Mouse (Mus musculus) testis, adult 2 months (tissue): ENCODE results near the gene Nlrc5. TPM values are rescaled to one million over a fixed set of nuclear protein-coding genes. Genes with fewer than 3 reads are reported as not detected.

Experiments
- H3K27ac ChIP-seq: fragments of 200-500 bp; 2 replicates; pipeline ENCODE4 v1.5.1; 2012; ENCODE audit warnings: low read depth, low read length; ENCODE audit not compliant: control insufficient read depth, insufficient read depth
- H3K27me3 ChIP-seq: fragments of 200-500 bp; 2 replicates; pipeline ENCODE4 v1.6.1; 2012; ENCODE audit warnings: mild to moderate bottlenecking, low read length, moderate library complexity; ENCODE audit not compliant: control insufficient read depth, insufficient read depth
- H3K36me3 ChIP-seq: fragments of 200-500 bp; 2 replicates; pipeline ENCODE4 v1.6.1; 2012; ENCODE audit warnings: mild to moderate bottlenecking, low read length; ENCODE audit not compliant: control insufficient read depth, insufficient read depth
- H3K4me1 ChIP-seq: fragments of 200-500 bp; 2 replicates; pipeline ENCODE4 v1.6.1; 2012; ENCODE audit warnings: low read length; ENCODE audit not compliant: control insufficient read depth, insufficient read depth
- H3K4me3 ChIP-seq: fragments of 200-500 bp; 2 replicates; pipeline ENCODE4 v1.5.1; 2012; ENCODE audit warnings: low read depth, mild to moderate bottlenecking, low read length, moderate library complexity, mixed read lengths; ENCODE audit not compliant: control insufficient read depth
- CTCF ChIP-seq: fragments of 200-500 bp; IDR thresholded peaks from 2 replicates; pipeline ENCODE4 v1.5.1; 2012; ENCODE audit warnings: low read depth, mild to moderate bottlenecking, inconsistent platforms, low read length, moderate library complexity; ENCODE audit not compliant: control insufficient read depth, insufficient read depth, insufficient replicate concordance
- POLR2A ChIP-seq: fragments of 200-500 bp; IDR thresholded peaks from 2 replicates; pipeline ENCODE4 v1.6.1; 2012; ENCODE audit warnings: low read depth, mild to moderate bottlenecking, inconsistent platforms, low read length, moderate library complexity; ENCODE audit not compliant: control insufficient read depth
- polyA plus RNA-seq: library from polyadenylated mRNA; depleted of rRNA; stranded (reverse); fragments of >200 nt; gene quantifications from 2 replicates; pipeline ENCODE4 v1.2.3, GENCODE M21; 2012

The Nlrc5 gene
- polyA plus RNA-seq, 1 experiment, result 7.3 TPM

- Histone ChIP-seq H3K4me3 (no peak overlapping the region), H3K27me3 (no peaks in the 10 kb centered on the region), H3K4me1 (no peaks in the 10 kb centered on the region), H3K36me3 (no peaks in the 10 kb centered on the region), H3K27ac (no peak overlapping the region)
- TF ChIP-seq CTCF (no peak), POLR2A (no peak)
These were observed 37.1 kb downstream of the Nlrc5 start for GRCm38 (mm10) chr8:94471281-94471680.

DNA sequence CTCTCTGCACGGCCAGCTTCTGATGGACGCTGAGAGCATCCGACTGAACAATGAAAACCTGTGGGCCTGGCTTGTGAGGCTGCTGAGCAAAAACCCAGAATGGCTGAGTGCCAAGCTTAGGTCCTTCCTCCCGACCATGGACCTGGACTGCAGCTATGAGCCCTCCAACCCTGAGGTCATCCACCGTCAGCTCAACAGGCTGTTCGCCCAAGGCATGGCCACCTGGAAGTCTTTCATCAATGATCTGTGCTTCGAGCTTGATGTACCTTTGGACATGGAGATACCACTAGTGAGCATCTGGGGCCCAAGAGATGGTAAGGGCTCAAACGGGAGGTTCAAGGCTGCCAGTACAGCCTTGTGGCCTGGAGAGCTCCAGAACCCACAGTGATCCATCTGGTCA, 38.6 kb downstream of the Nlrc5 start:
- Histone ChIP-seq H3K4me1 (no peaks in the 10 kb centered on the region), H3K27me3 (no peaks in the 10 kb centered on the region), H3K36me3 (no peaks in the 10 kb centered on the region), H3K27ac (no peak overlapping the region), H3K4me3 (no peak overlapping the region)
- TF ChIP-seq CTCF, result no peak
- TF ChIP-seq POLR2A, result no peak

DNA sequence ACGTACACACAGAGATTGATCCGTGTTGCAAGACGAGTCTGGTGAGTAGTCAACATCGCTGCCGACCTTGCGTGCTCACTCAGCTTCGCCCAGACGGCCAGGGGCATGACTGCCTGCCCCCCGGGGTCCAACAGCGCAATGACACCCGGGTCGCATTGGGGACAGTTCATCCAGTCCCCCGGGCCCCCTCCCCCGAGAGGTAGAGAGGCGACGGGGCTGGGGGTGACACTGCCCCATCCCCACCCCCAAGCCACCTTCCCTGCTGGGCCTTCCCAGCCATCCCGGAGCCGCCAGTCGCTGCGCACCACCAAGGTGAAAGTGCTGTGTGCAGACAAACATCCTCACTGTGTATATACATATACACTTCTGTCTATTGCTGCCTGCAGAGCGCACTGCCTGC, 39.3 kb downstream of the Nlrc5 start:
- Histone ChIP-seq H3K36me3 (no peaks in the 10 kb centered on the region), H3K4me1 (no peaks in the 10 kb centered on the region)

DNA sequence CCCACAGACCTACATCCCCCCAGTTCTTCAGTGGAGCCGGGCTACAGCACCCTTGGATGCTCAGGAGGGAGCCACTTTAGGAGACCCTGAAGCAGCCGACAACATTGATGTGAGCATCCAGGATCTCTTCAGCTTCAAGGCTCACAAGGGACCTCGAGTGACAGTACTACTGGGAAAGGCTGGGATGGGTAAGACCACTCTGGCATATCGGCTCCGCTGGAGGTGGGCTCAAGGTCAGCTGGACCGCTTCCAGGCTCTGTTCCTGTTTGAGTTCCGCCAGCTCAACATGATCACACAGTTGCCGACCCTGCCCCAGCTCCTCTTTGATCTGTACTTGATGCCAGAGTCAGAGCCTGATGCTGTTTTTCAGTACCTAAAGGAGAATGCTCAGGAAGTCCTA, 41.6 kb downstream of the Nlrc5 start:
- H3K4me3 ChIP-seq, result no peak overlapping the region
- TF ChIP-seq POLR2A (no peak), CTCF (no peak)

More for the DNA sequence above, 39.3 kb downstream of the Nlrc5 start:
- no peak overlapping the region for H3K27ac ChIP-seq
- TF ChIP-seq POLR2A (no peak), CTCF (no peak)
- H3K4me3 ChIP-seq, result no peak overlapping the region
- no peaks in the 10 kb centered on the region for H3K27me3 ChIP-seq

DNA sequence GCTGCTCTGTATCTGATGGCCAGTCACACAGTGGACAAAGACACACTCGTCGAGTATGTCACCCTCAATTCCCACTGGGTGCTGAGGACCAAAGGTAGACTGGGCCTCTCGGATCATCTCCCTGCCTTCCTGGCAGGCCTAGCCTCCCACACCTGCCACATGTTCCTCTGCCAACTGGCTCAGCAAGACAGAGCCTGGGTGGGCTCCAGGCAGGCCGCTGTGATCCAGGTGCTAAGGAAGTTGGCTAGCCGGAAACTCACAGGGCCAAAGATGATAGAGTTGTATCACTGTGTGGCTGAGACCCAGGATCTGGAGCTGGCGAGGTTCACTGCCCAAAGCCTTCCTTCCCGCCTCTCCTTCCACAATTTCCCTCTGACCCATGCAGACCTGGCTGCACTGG, 42.7 kb downstream of the Nlrc5 start:
- Histone ChIP-seq H3K4me3 (no peak overlapping the region), H3K27me3 (no peaks in the 10 kb centered on the region), H3K27ac (no peak overlapping the region), H3K4me1 (no peaks in the 10 kb centered on the region), H3K36me3 (no peaks in the 10 kb centered on the region)
- TF ChIP-seq POLR2A (no peak), CTCF (no peak)

More for the DNA sequence above, 41.6 kb downstream of the Nlrc5 start:
- no peaks in the 10 kb centered on the region for H3K27me3 ChIP-seq
- no peak overlapping the region for H3K27ac ChIP-seq
- no peaks in the 10 kb centered on the region for H3K36me3 ChIP-seq
- H3K4me1 ChIP-seq, result no peaks in the 10 kb centered on the region

DNA sequence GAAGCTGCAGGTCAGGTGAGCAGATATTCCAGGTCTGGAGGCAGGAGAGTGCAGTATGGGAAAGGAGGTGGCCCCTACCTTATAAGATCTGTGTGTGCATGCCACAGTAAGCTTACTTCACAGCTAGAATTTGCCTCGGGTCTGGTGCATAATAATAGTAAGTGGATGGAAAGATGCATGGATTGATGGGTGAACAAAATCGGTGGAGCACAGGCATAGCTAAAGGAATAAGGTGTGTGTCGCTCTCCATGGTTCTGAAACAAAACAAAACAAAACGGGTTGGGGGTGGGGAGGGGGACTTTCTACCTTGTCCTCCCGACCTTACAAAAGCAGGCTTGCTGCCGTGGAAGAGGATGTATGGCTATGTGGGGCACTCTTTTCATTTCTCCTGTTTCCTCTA, 47.9 kb downstream of the Nlrc5 start:
- no peaks in the 10 kb centered on the region for H3K27me3 ChIP-seq
- H3K36me3 ChIP-seq, result no peaks in the 10 kb centered on the region
- H3K27ac ChIP-seq, result no peak overlapping the region
- TF ChIP-seq POLR2A (no peak), CTCF (no peak)
- H3K4me1 ChIP-seq, result no peaks in the 10 kb centered on the region
- H3K4me3 ChIP-seq, result no peak overlapping the region

GRCm38 (mm10) chr8:94485288-94485687, 51.1 kb downstream of the Nlrc5 start:
- H3K27me3 ChIP-seq, result no peaks in the 10 kb centered on the region
- H3K4me3 ChIP-seq, result no peak overlapping the region
- TF ChIP-seq CTCF, result no peak
- TF ChIP-seq POLR2A, result no peak
- no peak overlapping the region for H3K27ac ChIP-seq
- no peaks in the 10 kb centered on the region for H3K36me3 ChIP-seq
- H3K4me1 ChIP-seq, result no peaks in the 10 kb centered on the region

- Histone ChIP-seq H3K4me1 (no peaks in the 10 kb centered on the region), H3K27ac (no peak overlapping the region), H3K36me3 (no peaks in the 10 kb centered on the region), H3K4me3 (no peak overlapping the region), H3K27me3 (no peaks in the 10 kb centered on the region)
- TF ChIP-seq CTCF, result peak; percentile 27; the same call in 1 of the 2 replicates
- no peak for TF ChIP-seq POLR2A
These were observed 51.7 kb downstream of the Nlrc5 start for GRCm38 (mm10) chr8:94485882-94486281.
